Mouse (Mus musculus) erythroblast, embryonic 14.5 days (primary cell): ENCODE measurements around the gene Accs. TPM values are rescaled to one million over a fixed set of nuclear protein-coding genes. Genes with fewer than 3 reads are reported as not detected.

Experiments used
- H3K27me3 ChIP-seq: 2 replicates; pipeline ENCODE4 v1.6.1; 2012; ENCODE audit warnings: inconsistent platforms; ENCODE audit not compliant: control insufficient read depth
- H3K36me3 ChIP-seq: 2 replicates; pipeline ENCODE4 v1.6.1; 2012; ENCODE audit warnings: mild to moderate bottlenecking, inconsistent platforms; ENCODE audit not compliant: control insufficient read depth
- H3K4me1 ChIP-seq: 2 replicates; pipeline ENCODE4 v1.6.1; 2012; ENCODE audit warnings: inconsistent platforms; ENCODE audit not compliant: control insufficient read depth
- H3K4me3 ChIP-seq: replicated peaks from 2 replicates; pipeline ENCODE3; 2012; ENCODE audit warnings: moderate library complexity, mild to moderate bottlenecking, inconsistent platforms
- H3K9me3 ChIP-seq: 2 replicates; pipeline ENCODE4 v1.6.1; 2012; ENCODE audit warnings: low read length, inconsistent platforms, mixed read lengths; ENCODE audit not compliant: control insufficient read depth
- GATA1 ChIP-seq: IDR thresholded peaks from 2 replicates; pipeline ENCODE4 v1.6.1; 2012; ENCODE audit warnings: low read length, inconsistent platforms, mixed read lengths
- TAL1 ChIP-seq: IDR thresholded peaks from 3 replicates; pipeline ENCODE4 v1.6.1; 2012; ENCODE audit warnings: low read length, inconsistent platforms, mixed read lengths
- polyA plus RNA-seq: library from polyadenylated mRNA; stranded (reverse); fragments of >175 nt; gene quantifications from 2 replicates; pipeline ENCODE4 v1.2.3, GENCODE M21; 2012

Accs gene
- polyA plus RNA-seq, 1 experiment = not detected

DNA sequence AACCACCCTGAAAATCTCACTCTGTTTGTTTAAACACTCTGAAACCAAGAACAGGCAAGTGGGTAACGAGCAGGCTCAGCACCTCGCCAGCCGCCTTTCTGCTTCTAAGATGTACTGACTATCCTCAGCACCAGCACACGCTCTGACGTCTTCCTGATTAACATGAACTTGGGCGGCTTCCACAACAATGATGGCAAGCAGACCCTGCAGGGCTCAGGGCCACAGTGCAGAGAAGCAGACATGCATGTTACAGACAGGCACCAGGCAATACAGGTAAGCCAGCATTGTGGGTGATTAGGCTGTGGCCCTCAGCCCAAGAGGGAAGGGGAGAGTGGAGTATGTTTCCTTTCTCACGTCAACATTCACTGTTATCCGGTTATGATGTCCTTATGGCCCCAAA is 42.3 kb downstream of the Accs start:
- Histone ChIP-seq H3K36me3 (peaks cover 70% of the 10 kb centered on the region), H3K27me3 (no peaks in the 10 kb centered on the region), H3K4me1 (peaks cover 9% of the 10 kb centered on the region), H3K9me3 (no peaks in the 10 kb centered on the region), H3K4me3 (no peak overlapping the region)
- TF ChIP-seq TAL1 (no peak), GATA1 (no peak)

DNA sequence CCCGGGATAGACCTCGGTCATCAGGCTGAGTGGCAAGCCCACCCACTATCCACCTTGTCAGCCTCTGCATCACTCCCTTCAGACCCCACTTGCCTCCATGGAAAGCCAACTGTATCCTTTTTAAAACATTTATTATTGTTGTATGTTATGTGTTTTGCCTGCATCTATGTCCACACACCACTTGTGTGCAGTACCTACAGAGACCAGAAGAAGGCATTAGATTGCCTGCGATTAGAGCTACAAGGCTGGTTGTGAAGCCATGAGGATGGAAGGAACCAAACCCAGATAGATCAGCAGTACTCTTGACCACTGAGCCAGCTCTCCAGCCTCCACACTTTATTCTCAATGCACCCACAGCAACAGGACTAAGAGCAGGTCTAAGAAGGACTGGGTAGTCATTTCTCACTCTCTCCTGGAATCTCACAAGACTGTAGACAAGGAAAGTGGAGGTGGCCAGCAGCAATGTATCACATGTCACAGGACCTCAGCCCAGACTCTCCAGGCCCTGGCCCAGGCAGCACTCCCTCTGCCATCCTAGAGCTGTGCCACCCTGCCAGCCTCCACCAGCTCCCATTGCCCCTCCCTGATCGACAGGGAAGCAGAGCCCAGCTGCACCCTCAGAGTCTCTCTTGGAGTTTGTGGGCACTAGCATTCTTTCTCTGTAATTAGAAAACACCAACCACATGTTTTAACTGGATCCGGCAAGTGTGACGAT is 43.1 kb downstream of the Accs start:
- TF ChIP-seq GATA1 (no peak), TAL1 (no peak)
- Histone ChIP-seq H3K27me3 (no peaks in the 10 kb centered on the region), H3K4me1 (peaks cover 9% of the 10 kb centered on the region), H3K36me3 (peaks cover 73% of the 10 kb centered on the region), H3K9me3 (no peaks in the 10 kb centered on the region), H3K4me3 (no peak overlapping the region)

DNA sequence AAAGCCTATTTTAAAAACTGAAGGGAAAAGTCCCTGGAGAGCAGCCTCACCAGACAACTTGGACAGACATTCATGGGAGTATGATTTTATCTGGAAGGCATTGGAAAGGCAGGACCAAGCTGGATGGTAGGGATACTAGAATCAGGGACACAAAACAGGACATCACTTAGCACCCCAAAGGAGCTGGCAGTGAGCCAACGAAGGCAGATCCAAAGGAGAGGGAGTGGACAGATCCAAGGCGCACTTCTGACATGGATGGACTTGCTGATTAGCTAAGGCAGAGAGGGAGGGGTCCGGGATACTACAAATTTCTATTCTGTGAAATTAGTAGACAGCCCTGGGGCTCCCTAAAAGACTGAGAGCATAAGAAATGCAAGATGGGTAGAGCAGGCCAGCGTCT is 44.2 kb downstream of the Accs start:
- TF ChIP-seq TAL1 (no peak), GATA1 (no peak)
- Histone ChIP-seq H3K4me1 (peaks cover 9% of the 10 kb centered on the region), H3K9me3 (no peaks in the 10 kb centered on the region), H3K27me3 (no peaks in the 10 kb centered on the region), H3K36me3 (peaks cover 67% of the 10 kb centered on the region), H3K4me3 (no peak overlapping the region)

DNA sequence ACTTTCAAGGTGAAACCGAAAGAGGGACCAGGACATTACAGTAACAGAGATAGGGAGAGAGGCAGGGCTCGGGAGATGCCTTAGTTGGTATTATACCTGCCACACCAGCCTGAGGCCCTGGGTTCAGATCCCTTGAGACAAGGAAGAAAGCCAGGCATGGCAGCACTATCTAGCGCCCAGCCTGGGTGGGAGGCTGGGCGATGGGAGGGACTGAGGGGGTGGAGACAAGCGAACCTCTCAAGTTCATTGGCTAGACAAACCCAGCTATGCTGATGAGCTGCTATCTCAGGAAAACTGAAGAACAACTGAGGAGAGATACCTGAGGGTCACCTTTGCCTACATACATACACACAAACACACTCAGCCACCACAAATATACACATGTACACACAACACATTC is 44.7 kb downstream of the Accs start:
- peaks cover 9% of the 10 kb centered on the region for H3K4me1 ChIP-seq
- H3K27me3 ChIP-seq = no peaks in the 10 kb centered on the region
- H3K36me3 ChIP-seq = peaks cover 67% of the 10 kb centered on the region
- H3K4me3 ChIP-seq = no peak overlapping the region
- H3K9me3 ChIP-seq = no peaks in the 10 kb centered on the region
- no peak for TF ChIP-seq GATA1
- TF ChIP-seq TAL1 = no peak

DNA sequence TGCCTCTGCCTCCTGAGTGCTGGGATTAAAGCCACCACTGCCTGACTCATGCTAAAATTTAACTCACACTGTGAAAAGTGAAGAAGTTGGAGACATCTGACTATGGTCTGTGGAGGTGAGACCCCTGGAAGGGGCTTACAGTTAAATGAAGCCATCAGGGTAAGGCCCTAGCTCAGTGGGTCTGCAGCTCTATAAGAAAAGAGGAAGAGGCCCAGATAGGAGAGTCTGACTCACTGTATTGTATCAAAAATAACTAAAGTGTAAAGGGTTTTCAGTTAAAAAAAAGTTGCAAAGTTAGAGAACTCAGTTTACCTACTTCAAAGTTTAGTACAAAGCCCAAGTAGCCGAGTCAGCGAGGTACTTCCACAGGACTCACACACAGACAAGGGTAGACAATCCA is 46.8 kb downstream of the Accs start:
- Histone ChIP-seq H3K4me3 (no peak overlapping the region), H3K4me1 (peaks cover 9% of the 10 kb centered on the region), H3K9me3 (no peaks in the 10 kb centered on the region), H3K27me3 (no peaks in the 10 kb centered on the region), H3K36me3 (peaks cover 63% of the 10 kb centered on the region)
- TF ChIP-seq GATA1 (no peak), TAL1 (no peak)

DNA sequence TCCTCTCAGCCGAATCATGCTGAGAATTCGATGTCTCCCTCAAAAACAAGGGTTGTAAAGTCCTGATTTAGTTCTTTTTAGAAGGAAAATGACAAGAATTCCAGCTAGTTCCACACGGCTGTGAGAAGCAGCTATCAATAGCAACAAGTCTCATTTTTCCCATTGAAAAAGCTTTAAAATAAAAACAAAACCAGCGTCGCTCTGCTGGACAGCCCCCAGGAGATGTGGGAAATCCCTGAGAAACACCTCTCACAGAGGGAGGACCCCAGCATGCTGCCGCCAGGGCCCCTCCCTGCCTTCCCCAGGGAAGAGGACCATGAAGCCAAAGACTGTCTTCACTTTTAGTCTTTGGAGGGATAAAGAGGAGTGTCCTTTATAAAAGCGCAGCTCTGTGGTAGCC is 48.6 kb downstream of the Accs start:
- Histone ChIP-seq H3K4me3 (no peak overlapping the region), H3K27me3 (no peaks in the 10 kb centered on the region), H3K9me3 (no peaks in the 10 kb centered on the region), H3K36me3 (peaks cover 61% of the 10 kb centered on the region), H3K4me1 (peaks cover 9% of the 10 kb centered on the region)
- no peak for TF ChIP-seq TAL1
- TF ChIP-seq GATA1 = no peak

DNA sequence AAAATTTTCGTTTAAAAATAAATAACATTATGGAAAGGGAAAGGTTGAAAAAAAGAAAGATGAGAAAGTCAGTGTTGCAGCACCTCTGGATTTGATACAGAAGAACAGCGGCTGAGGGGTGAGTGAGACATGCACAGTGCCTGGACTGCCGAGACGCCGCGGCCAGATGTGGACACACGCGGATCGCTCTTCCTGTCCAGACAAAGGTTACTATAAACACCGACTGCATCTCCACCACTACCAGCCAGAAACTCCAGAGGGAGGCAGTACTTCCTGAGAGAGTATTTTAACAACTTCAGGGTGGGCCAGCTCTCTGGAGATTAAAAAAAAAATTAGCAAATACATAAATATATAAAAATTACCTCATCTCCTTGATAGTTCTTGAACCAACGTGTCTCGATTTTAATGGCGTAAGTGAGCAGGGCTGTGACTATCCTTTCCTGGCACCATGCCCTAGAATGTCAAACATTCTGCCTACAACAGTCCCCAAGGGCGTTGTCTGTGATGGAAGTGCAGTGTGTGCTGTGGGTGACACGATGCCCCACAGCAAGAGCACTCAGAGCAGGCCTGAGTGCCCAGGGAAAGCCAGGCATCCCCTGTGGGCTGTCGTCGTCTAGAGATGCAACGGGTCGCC is 52.5 kb downstream of the Accs start:
- Histone ChIP-seq H3K27me3 (no peaks in the 10 kb centered on the region), H3K4me3 (no peak overlapping the region), H3K4me1 (no peaks in the 10 kb centered on the region), H3K9me3 (no peaks in the 10 kb centered on the region), H3K36me3 (peaks cover 68% of the 10 kb centered on the region)
- TF ChIP-seq GATA1 = no peak
- no peak for TF ChIP-seq TAL1

DNA sequence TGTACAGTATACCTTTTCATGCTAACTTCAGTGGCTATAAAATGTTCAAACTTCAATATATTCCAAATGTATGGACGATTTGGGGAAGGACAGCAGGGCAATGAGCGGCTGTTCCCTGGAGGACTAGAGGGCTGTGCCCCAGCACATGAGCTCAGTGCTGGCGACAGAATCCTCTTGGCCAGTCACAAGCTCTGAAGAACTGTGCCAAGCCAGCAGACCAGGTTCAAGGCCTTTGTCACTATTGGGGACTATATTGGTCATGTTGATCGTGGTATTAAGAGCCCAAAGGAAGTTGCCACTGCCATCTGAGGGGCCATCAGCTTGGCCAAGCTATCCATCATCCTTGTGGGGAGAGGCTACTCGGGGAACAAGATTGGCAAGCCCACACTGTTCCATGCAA is 55.4 kb downstream of the Accs start:
- Histone ChIP-seq H3K4me3 (no peak overlapping the region), H3K27me3 (no peaks in the 10 kb centered on the region), H3K4me1 (no peaks in the 10 kb centered on the region), H3K9me3 (no peaks in the 10 kb centered on the region), H3K36me3 (peaks cover 65% of the 10 kb centered on the region)
- TF ChIP-seq TAL1 (no peak), GATA1 (no peak)

DNA sequence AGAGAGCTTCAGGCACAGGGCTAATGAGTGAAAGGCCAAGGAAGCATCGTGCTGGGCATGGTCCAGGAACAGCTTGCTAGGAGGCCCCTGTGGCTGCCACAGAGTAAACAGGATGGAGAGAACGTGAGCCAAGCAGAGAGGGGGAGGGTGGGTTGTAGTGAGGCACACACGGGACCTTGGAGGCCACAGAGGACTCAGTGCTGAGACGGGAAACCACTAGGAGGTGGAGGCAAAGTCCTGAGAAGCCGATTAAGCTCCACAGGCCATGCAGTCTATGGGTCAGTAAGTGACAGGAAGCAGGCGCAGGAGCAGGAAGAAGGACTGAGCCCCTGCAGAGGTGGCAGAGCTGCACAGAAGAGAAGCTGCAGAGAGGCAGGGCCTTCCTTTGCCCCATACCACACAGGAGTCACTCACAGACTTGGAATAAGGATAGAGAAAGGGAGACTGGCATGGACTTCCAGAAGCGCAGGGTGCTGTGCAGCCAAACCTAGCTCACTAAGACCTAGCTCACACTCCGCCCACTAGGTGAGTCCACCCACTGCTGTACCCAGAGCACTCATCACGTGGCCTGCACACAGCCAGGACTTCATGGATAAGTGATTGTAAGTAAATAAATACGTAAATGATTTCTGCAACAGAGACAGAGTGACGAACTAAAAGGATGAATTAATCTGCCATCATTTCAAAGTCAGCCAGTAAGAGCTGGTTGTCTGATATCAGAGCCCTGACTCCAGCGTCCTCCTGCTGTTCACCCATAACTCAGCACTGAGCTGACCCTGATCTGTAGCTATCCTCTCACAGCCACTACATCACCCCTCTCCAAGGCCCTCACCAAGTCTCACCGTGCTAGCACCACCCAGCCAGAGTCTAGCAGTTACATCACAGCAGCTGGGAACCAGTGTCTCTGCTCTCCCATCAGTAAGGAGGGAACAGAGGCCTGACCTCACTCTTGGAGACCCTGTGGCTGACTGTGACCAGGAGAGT is 57.9 kb downstream of the Accs start:
- no peaks in the 10 kb centered on the region for H3K9me3 ChIP-seq
- peaks cover 68% of the 10 kb centered on the region for H3K36me3 ChIP-seq
- H3K4me1 ChIP-seq = no peaks in the 10 kb centered on the region

More for the DNA sequence above, 57.9 kb downstream of the Accs start:
- TF ChIP-seq GATA1 (no peak), TAL1 (no peak)
- H3K27me3 ChIP-seq = no peaks in the 10 kb centered on the region
- H3K4me3 ChIP-seq = no peak overlapping the region
